Mouse (Mus musculus) heart, adult 8-10 months (tissue): ENCODE results near the gene Acyp2. TPM values are rescaled to one million over a fixed set of nuclear protein-coding genes. Genes with fewer than 3 reads are reported as not detected.
"Not testable (repeated sequence)": the region's sequence is repeated elsewhere in the genome, so short reads cannot be mapped to it uniquely, and the experiment has no call there.

Experiments
- DNase-seq: peaks from one replicate; pipeline ENCODE4 v3.0.0; 2022; ENCODE audit warnings: low spot score
- total RNA-seq, 4 experiments: library from RNA; stranded (reverse); gene quantifications; 2 replicates each; pipeline ENCODE4 v1.2.4; 2022

Gene Acyp2
- total RNA-seq: 100 to 1,000 TPM in 3 of 4 experiments, 10 to 100 TPM in 1; 81.2 to 108 (median 104) TPM

GRCm38 (mm10) chr11:30649001-30649637, at the start of gene Acyp2:
Gene Acyp2, minus strand, starts transcription at chr11:30649587.
- peak; percentile 92 for DNase-seq

- no peak for DNase-seq
Measured at GRCm38 (mm10) chr11:30689421-30689820, 40.0 kb upstream of the Acyp2 start.

GRCm38 (mm10) chr11:30676086-30676485, 26.7 kb upstream of the Acyp2 start:
- DNase-seq: peak; percentile 52

GRCm38 (mm10) chr11:30672719-30673118, 23.3 kb upstream of the Acyp2 start:
- DNase-seq: peak; percentile 57

- DNase-seq: no peak
Measured at GRCm38 (mm10) chr11:30663001-30663400, 13.6 kb upstream of the Acyp2 start.

GRCm38 (mm10) chr11:30662591-30662990, 13.2 kb upstream of the Acyp2 start:
- no peak for DNase-seq

- DNase-seq: peak; percentile 62
Measured at GRCm38 (mm10) chr11:30657069-30657468, 7.7 kb upstream of the Acyp2 start.

- DNase-seq: no peak
Measured at GRCm38 (mm10) chr11:30656060-30656459, 6.7 kb upstream of the Acyp2 start.

GRCm38 (mm10) chr11:30650416-30650815, 1.0 kb upstream of the Acyp2 start:
- no peak for DNase-seq

- DNase-seq: no peak
Measured at GRCm38 (mm10) chr11:30635674-30636073, 13.7 kb downstream of the Acyp2 start.

GRCm38 (mm10) chr11:30630514-30630913, 18.9 kb downstream of the Acyp2 start:
- DNase-seq: no peak

- no peak for DNase-seq
Measured at GRCm38 (mm10) chr11:30623218-30623617, 26.2 kb downstream of the Acyp2 start.

GRCm38 (mm10) chr11:30621386-30622363, 27.7 kb downstream of the Acyp2 start:
- not testable (repeated sequence) for DNase-seq

GRCm38 (mm10) chr11:30618235-30618634, 31.2 kb downstream of the Acyp2 start:
- no peak for DNase-seq

GRCm38 (mm10) chr11:30617571-30618097, 31.8 kb downstream of the Acyp2 start:
- no peak for DNase-seq

- no peak for DNase-seq
Measured at GRCm38 (mm10) chr11:30615977-30616376, 33.4 kb downstream of the Acyp2 start.

- DNase-seq: no peak
Measured at GRCm38 (mm10) chr11:30613916-30614546, 35.4 kb downstream of the Acyp2 start.

GRCm38 (mm10) chr11:30612699-30613098, 36.7 kb downstream of the Acyp2 start:
- DNase-seq: no peak

- no peak for DNase-seq
Measured at GRCm38 (mm10) chr11:30609247-30609646, 40.1 kb downstream of the Acyp2 start.

GRCm38 (mm10) chr11:30607587-30608518, 41.5 kb downstream of the Acyp2 start:
- DNase-seq: no peak

GRCm38 (mm10) chr11:30597259-30597658, 52.1 kb downstream of the Acyp2 start:
- no peak for DNase-seq
